Mouse (Mus musculus) induced T-regulatory cell, adult 2 months (primary cell): ENCODE data around the gene Plpp4.

ENCODE experiments used
- DNase-seq: peaks from one replicate; pipeline ENCODE4 v3.0.0-alpha.2; 2012; ENCODE audit warnings: low read depth

The Plpp4 gene

GRCm38 (mm10) chr7:129303356-129303755 lies 46.5 kb downstream of the Plpp4 start:
- no peak for DNase-seq

- no peak for DNase-seq
Observed at GRCm38 (mm10) chr7:129307042-129307825, 50.4 kb downstream of the Plpp4 start.

GRCm38 (mm10) chr7:129308661-129309060 lies 51.8 kb downstream of the Plpp4 start:
- DNase-seq = no peak

GRCm38 (mm10) chr7:129312521-129312920 lies 55.7 kb downstream of the Plpp4 start:
- DNase-seq = no peak

- no peak for DNase-seq
Observed at GRCm38 (mm10) chr7:129313969-129314368, 57.1 kb downstream of the Plpp4 start.

- DNase-seq = no peak
Observed at GRCm38 (mm10) chr7:129340096-129340495, 83.3 kb downstream of the Plpp4 start.

GRCm38 (mm10) chr7:129355561-129355960 lies 98.7 kb downstream of the Plpp4 start:
- DNase-seq = no peak

- no peak for DNase-seq
Observed at GRCm38 (mm10) chr7:129375306-129375705, 118.5 kb downstream of the Plpp4 start.

- no peak for DNase-seq
Observed at GRCm38 (mm10) chr7:129385149-129385548, 128.3 kb downstream of the Plpp4 start.

GRCm38 (mm10) chr7:129392835-129393489 lies 136.1 kb downstream of the Plpp4 start:
- no peak for DNase-seq

- no peak for DNase-seq
Observed at GRCm38 (mm10) chr7:129396561-129396960, 139.7 kb downstream of the Plpp4 start.

- DNase-seq = no peak
Observed at GRCm38 (mm10) chr7:129399071-129399470, 142.2 kb downstream of the Plpp4 start.

GRCm38 (mm10) chr7:129402695-129403364 lies 146.0 kb downstream of the Plpp4 start:
- no peak for DNase-seq

GRCm38 (mm10) chr7:129406069-129406468 lies 149.2 kb downstream of the Plpp4 start:
- no peak for DNase-seq

- DNase-seq = no peak
Observed at GRCm38 (mm10) chr7:129412695-129413094, 155.9 kb downstream of the Plpp4 start.

GRCm38 (mm10) chr7:129415179-129415578 lies 158.3 kb downstream of the Plpp4 start:
- DNase-seq = no peak

GRCm38 (mm10) chr7:129421181-129421580 lies 164.3 kb downstream of the Plpp4 start:
- no peak for DNase-seq

- no peak for DNase-seq
Observed at GRCm38 (mm10) chr7:129425554-129425953, 168.7 kb downstream of the Plpp4 start.

- DNase-seq = no peak
Observed at GRCm38 (mm10) chr7:129428794-129429193, 172.0 kb downstream of the Plpp4 start.

GRCm38 (mm10) chr7:129429903-129430302 lies 173.1 kb downstream of the Plpp4 start:
- no peak for DNase-seq
